Mouse (Mus musculus) thymus, postnatal 25 days (tissue): Measurements from ENCODE around the gene Dapk2.
A peak's percentile ranks its signal among the peaks of the same experiment; 100 is the strongest.

ENCODE experiments used
- DNase-seq: peaks from one replicate; pipeline ENCODE4 v3.0.0; 2022

Dapk2 gene

GRCm38 (mm10) chr9:66157958-66158830, at the start of gene Dapk2:
TSS of gene Dapk2 (plus strand) at chr9:66158223.
- peak; percentile 68 for DNase-seq

- DNase-seq, result no peak
Observed at GRCm38 (mm10) chr9:66109574-66109973, 48.4 kb upstream of the Dapk2 start.

DNA sequence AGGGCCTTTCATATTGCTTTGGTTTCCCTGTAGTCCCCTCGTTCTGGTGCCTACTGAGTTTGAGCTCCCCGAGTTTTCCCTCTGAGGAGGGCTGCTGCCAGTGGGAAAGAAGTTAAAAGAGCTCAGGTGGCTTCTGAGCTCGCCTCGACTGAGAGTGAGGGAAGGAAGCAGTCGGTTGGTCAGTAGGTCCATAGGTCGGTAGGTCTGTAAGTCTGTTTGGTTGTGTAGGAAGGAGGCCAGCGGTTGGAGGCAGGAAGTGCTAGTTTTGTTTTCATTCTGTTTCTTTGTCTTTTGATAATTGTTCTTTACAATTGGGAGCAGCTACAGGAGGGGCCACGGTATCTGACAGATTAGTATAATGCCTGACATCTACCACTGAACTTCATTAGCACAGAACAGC, 47.9 kb upstream of the Dapk2 start:
- DNase-seq, result no peak

DNA sequence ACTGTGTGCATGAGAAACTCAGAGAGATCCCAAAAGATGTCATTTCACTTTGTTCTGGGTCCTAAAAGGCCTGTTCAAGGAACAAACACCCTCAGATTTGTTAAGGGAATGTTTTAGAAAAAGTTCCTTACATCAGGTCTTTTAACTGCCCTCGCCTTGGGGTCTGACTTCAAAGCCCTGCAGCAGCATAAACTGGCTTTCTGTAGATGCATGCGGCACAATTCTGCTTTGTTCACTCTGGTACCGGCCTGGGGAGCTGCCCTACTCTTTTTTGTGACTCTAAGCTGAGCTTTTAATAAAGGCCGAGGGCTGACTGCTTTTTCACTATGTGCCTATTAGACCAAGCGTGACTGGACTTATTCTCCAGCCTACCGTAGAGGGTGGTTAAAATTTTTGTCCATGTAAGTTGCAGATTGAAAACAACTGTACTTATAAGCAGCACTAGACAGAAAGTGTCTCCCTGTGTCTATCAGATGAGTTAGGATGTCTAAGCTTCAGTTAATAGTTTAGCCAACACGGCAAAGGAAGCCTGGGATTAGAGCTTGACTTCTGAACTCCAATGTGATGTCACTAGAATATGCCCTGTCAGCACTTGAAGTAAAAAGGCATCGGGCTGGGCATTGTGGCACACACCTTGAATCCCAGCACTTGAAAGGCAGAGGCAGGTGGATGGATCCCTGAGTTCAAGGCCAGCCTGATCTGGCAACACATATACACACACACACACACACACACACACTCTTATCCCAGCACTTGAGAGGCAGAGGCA, 47.2 kb upstream of the Dapk2 start:
- no peak for DNase-seq

DNA sequence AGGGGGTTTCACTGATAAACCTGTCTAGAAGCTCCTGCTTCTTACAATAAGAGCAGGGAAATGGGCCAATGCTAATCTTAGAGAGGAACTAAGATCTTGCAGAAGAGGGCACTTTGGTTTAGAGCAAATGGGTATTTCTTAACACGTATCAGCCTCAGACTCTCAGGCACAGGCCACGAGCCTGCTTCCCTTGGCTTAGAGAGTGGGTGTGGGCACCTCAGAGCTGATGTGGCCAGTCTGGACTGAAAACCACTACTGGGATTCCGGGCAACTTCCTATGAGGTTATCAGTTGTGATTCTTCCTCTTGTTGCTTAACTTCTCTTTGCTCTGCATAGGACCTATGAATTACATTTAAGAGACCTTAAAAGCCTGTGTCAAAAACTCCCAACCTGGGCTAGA, 43.7 kb upstream of the Dapk2 start:
- no peak for DNase-seq

- DNase-seq, result no peak
Observed at GRCm38 (mm10) chr9:66116890-66117289, 41.1 kb upstream of the Dapk2 start.

DNA sequence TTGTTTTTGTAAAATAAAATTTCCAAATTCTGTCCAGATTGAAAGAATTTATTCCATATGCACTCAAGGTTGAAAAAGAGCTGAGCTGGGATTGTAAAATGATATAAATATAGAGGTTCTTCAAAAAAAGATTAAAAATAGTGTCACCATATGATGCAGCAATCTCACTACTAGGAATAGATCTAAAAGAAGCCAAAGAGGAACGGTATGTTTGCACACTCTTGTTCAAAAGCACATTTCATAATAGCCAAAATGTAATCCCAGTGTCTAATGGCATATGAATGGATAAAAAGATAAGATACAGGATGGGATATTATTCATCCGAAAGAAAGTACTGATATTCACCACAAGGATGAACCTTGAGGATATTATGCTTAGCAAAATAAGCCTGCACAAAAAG, 38.5 kb upstream of the Dapk2 start:
- DNase-seq, result no peak

- no peak for DNase-seq
Observed at GRCm38 (mm10) chr9:66120106-66120505, 37.9 kb upstream of the Dapk2 start.

DNA sequence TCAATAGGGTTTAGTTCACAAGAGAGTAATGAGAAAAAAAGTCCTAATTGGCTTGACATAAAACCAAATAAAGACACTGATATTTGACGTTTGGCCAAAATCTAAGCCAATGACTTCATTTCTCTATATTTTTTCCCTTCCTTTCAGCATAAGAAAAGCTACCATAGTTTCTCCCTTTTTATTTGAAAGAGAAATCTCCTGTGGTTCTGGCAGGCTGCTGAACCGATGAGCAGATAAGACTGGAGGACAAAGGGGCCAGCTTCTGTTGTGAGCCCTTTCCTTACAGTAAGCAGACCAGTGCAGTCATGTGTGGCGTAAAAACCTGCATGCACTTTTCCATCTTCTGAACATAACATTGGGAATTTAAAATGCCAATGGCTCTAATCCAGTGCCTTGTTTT, 37.1 kb upstream of the Dapk2 start:
- no peak for DNase-seq

DNA sequence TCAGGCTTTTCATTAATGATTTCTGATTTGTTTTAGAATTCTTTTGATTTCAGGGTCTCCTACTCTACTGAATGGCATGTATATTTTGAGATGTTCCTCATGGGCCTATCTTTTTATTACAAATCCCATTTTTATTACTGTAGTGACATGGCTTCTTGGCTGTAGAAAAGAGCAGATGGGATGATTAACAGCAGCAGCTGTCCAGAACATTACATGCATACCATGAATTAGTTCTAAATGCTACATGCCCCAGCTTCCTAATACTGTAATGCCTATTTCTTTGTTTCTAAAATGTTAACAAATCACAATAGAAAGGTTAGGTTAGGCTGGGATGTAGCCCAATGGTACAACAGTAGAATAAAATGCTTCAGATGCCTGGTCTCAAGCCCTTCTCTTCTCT, 36.6 kb upstream of the Dapk2 start:
- DNase-seq, result no peak

- no peak for DNase-seq
Observed at GRCm38 (mm10) chr9:66123648-66124047, 34.4 kb upstream of the Dapk2 start.

DNA sequence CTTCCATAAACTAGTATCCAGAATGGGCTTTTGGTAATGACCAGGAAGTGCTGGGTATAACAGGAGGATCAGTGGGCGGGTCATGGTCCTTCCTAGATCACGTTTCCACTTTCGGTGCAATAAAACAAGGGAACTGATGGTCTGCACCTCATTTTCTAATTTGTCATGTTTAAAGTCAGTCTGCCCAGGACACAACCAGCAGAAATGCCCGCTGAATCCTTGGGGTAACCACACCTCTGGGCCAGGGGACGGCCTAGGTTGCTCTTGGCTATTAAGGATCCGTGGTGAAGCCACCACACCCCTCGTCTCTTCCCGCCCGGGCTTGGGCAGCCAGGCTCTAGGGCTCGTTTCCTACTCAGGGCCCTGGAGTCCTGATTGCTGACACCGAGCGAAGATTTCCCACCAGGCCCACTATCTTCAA, 33.9 kb upstream of the Dapk2 start:
- DNase-seq, result no peak

- DNase-seq, result peak; percentile 98
Observed at GRCm38 (mm10) chr9:66124681-66125542, 33.1 kb upstream of the Dapk2 start.

- peak; percentile 21 for DNase-seq
Observed at GRCm38 (mm10) chr9:66125543-66126455, 32.2 kb upstream of the Dapk2 start.

- peak; percentile 94 for DNase-seq
Observed at GRCm38 (mm10) chr9:66126456-66127192, 31.4 kb upstream of the Dapk2 start, which contains the start of the genes Snx1 and Ciao2a. TSS of gene Snx1 (minus strand) at chr9:66126587. TSS of gene Ciao2a (plus strand) at chr9:66126611.

DNA sequence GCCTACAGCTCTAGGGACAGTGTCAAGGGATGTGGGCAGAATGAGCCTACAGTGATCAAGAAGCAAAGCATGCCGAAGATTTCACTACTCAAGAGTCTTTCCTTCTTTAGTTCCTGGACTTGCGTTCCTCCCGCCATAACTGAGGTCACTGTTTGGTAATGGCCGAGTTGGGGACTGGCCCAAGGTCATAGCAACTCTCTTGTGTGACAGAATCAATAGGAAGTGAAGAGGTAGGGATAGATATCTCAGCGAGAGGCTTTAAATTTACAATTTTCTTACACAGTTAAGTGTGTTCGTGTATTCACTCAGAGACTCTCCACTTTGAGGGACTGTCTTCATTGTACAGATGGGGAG, 30.9 kb upstream of the Dapk2 start:
- DNase-seq, result no peak

DNA sequence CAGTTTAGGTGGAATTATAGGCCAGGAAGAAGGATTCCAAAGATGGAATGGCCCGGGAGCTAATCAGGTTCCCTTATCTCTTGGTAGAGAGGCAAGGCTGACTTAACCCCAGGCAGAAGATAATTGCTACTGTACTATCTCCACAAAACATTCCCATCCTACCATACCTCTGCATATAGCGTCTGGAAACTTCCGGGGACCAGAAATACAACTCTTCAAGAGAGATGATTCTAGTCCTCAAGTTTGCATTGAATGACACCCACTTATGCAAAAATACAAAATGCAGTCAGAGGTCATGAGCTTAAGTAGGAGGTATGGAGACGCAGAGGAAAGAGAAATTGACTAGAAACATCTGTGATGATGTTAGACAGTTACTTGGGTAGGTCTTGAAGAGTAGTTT, 30.1 kb upstream of the Dapk2 start:
- DNase-seq, result no peak

GRCm38 (mm10) chr9:66131466-66131865, 26.6 kb upstream of the Dapk2 start:
- DNase-seq, result no peak

- peak; percentile 48 for DNase-seq
Observed at GRCm38 (mm10) chr9:66135967-66136366, 22.1 kb upstream of the Dapk2 start.

DNA sequence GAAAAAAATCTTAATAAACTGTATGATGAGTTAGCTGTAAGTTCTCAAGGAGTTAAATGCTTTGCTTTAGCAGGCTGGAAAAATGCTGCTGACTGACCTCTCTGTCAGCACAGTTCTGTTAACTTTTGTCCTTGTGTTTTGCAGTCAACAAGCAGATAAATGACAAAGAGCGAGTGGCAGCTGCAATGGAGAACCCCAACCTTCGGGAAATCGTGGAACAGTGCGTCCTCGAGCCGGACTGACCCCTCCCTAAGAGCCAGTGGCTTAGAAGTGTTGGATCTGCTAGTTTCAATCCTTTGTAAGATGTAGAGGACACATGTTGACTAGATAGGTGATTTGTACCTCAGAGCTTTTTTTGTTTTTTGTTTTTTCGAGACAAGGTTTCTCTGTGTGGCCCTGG, 19.8 kb upstream of the Dapk2 start:
- DNase-seq, result no peak

GRCm38 (mm10) chr9:66142265-66142664, 15.8 kb upstream of the Dapk2 start:
- DNase-seq, result no peak
